Mouse (Mus musculus): ENCODE results near the gene Elfn2. TPM values are rescaled to one million over a fixed set of nuclear protein-coding genes. Genes with fewer than 3 reads are reported as not detected.

The Elfn2 gene
- polyA plus RNA-seq, 1 experiment, result 0.26 TPM

GRCm38 (mm10) chr15:78692505-78692904 is 26.1 kb downstream of the Elfn2 start:
- Histone ChIP-seq H3K36me3 (replicated peaks; ENCODE audit: low read length) (no peaks in the 10 kb centered on the region), H3K27me3 (replicated peaks) (peaks cover 96% of the 10 kb centered on the region), H3K4me1 (peaks cover 3% of the 10 kb centered on the region; the same call in 1 of the 2 replicates), H3K4me3 (replicated peaks) (no peak overlapping the region), H3K9me3 (no peaks in the 10 kb centered on the region)
- no peak for TF ChIP-seq GATA1 (IDR thresholded peaks at IDR 0.05; ENCODE audit: borderline replicate concordance, low read length)
- no peak for TF ChIP-seq FLI1 (IDR thresholded peaks at IDR 0.05; ENCODE audit: low read length)

GRCm38 (mm10) chr15:78690716-78691115 is 27.9 kb downstream of the Elfn2 start:
- no peak for TF ChIP-seq FLI1 (IDR thresholded peaks at IDR 0.05; ENCODE audit: low read length)
- TF ChIP-seq GATA1 (IDR thresholded peaks at IDR 0.05; ENCODE audit: borderline replicate concordance, low read length), result no peak
- Histone ChIP-seq H3K36me3 (replicated peaks; ENCODE audit: low read length) (no peaks in the 10 kb centered on the region), H3K27me3 (replicated peaks) (peaks cover 99% of the 10 kb centered on the region), H3K4me1 (peaks cover 3% of the 10 kb centered on the region; the same call in 1 of the 2 replicates), H3K9me3 (no peaks in the 10 kb centered on the region), H3K4me3 (replicated peaks) (no peak overlapping the region)

GRCm38 (mm10) chr15:78686910-78687309 is 31.7 kb downstream of the Elfn2 start:
- Histone ChIP-seq H3K9me3 (no peaks in the 10 kb centered on the region), H3K4me1 (peaks cover 8% of the 10 kb centered on the region; the same call in 1 of the 2 replicates), H3K4me3 (replicated peaks) (no peak overlapping the region), H3K27me3 (replicated peaks) (peaks cover 100% of the 10 kb centered on the region), H3K36me3 (replicated peaks; ENCODE audit: low read length) (no peaks in the 10 kb centered on the region)
- TF ChIP-seq FLI1 (IDR thresholded peaks at IDR 0.05; ENCODE audit: low read length) (no peak), GATA1 (IDR thresholded peaks at IDR 0.05; ENCODE audit: borderline replicate concordance, low read length) (no peak)

- no peak for TF ChIP-seq GATA1 (IDR thresholded peaks at IDR 0.05; ENCODE audit: borderline replicate concordance, low read length)
- TF ChIP-seq FLI1 (IDR thresholded peaks at IDR 0.05; ENCODE audit: low read length), result no peak
- Histone ChIP-seq H3K4me3 (replicated peaks) (no peak overlapping the region), H3K9me3 (no peaks in the 10 kb centered on the region), H3K27me3 (replicated peaks) (peaks cover 100% of the 10 kb centered on the region), H3K36me3 (replicated peaks; ENCODE audit: low read length) (no peaks in the 10 kb centered on the region), H3K4me1 (peaks cover 5% of the 10 kb centered on the region; the same call in 1 of the 2 replicates)
Measured at GRCm38 (mm10) chr15:78684111-78684510, 34.5 kb downstream of the Elfn2 start.

GRCm38 (mm10) chr15:78683474-78683873 is 35.1 kb downstream of the Elfn2 start:
- no peak for TF ChIP-seq GATA1 (IDR thresholded peaks at IDR 0.05; ENCODE audit: borderline replicate concordance, low read length)
- no peak for TF ChIP-seq FLI1 (IDR thresholded peaks at IDR 0.05; ENCODE audit: low read length)
- H3K27me3 ChIP-seq (replicated peaks), result peaks cover 100% of the 10 kb centered on the region
- H3K36me3 ChIP-seq (replicated peaks; ENCODE audit: low read length), result no peaks in the 10 kb centered on the region
- H3K9me3 ChIP-seq, result no peaks in the 10 kb centered on the region
- H3K4me3 ChIP-seq (replicated peaks), result no peak overlapping the region
- peaks cover 5% of the 10 kb centered on the region; the same call in 1 of the 2 replicates for H3K4me1 ChIP-seq

GRCm38 (mm10) chr15:78681781-78682180 is 36.8 kb downstream of the Elfn2 start:
- TF ChIP-seq GATA1 (IDR thresholded peaks at IDR 0.05; ENCODE audit: borderline replicate concordance, low read length) (no peak), FLI1 (IDR thresholded peaks at IDR 0.05; ENCODE audit: low read length) (no peak)
- Histone ChIP-seq H3K36me3 (replicated peaks; ENCODE audit: low read length) (no peaks in the 10 kb centered on the region), H3K4me3 (replicated peaks) (no peak overlapping the region), H3K9me3 (no peaks in the 10 kb centered on the region), H3K27me3 (replicated peaks) (peaks cover 100% of the 10 kb centered on the region), H3K4me1 (peaks cover 5% of the 10 kb centered on the region; the same call in 1 of the 2 replicates)

- H3K36me3 ChIP-seq (replicated peaks; ENCODE audit: low read length), result no peaks in the 10 kb centered on the region
- H3K9me3 ChIP-seq, result no peaks in the 10 kb centered on the region
- H3K4me3 ChIP-seq (replicated peaks), result no peak overlapping the region
- TF ChIP-seq FLI1 (IDR thresholded peaks at IDR 0.05; ENCODE audit: low read length), result no peak
- TF ChIP-seq GATA1 (IDR thresholded peaks at IDR 0.05; ENCODE audit: borderline replicate concordance, low read length), result no peak
- peaks cover 5% of the 10 kb centered on the region; the same call in 1 of the 2 replicates for H3K4me1 ChIP-seq
- H3K27me3 ChIP-seq (replicated peaks), result peaks cover 100% of the 10 kb centered on the region
Measured at GRCm38 (mm10) chr15:78681301-78681700, 37.3 kb downstream of the Elfn2 start.

- H3K27me3 ChIP-seq (replicated peaks), result peaks cover 100% of the 10 kb centered on the region
- H3K36me3 ChIP-seq (replicated peaks; ENCODE audit: low read length), result no peaks in the 10 kb centered on the region
- H3K4me1 ChIP-seq, result peaks cover 5% of the 10 kb centered on the region; the same call in 1 of the 2 replicates
- H3K9me3 ChIP-seq, result no peaks in the 10 kb centered on the region
- H3K4me3 ChIP-seq (replicated peaks), result no peak overlapping the region
- TF ChIP-seq GATA1 (IDR thresholded peaks at IDR 0.05; ENCODE audit: borderline replicate concordance, low read length) (no peak), FLI1 (IDR thresholded peaks at IDR 0.05; ENCODE audit: low read length) (no peak)
Measured at GRCm38 (mm10) chr15:78680291-78680690, 38.3 kb downstream of the Elfn2 start.

- no peak overlapping the region for H3K4me3 ChIP-seq (replicated peaks)
- TF ChIP-seq FLI1 (IDR thresholded peaks at IDR 0.05; ENCODE audit: low read length), result no peak
- no peak for TF ChIP-seq GATA1 (IDR thresholded peaks at IDR 0.05; ENCODE audit: borderline replicate concordance, low read length)
- H3K9me3 ChIP-seq, result no peaks in the 10 kb centered on the region
- H3K36me3 ChIP-seq (replicated peaks; ENCODE audit: low read length), result no peaks in the 10 kb centered on the region
- no peaks in the 10 kb centered on the region; the same call in 1 of the 2 replicates for H3K4me1 ChIP-seq
- H3K27me3 ChIP-seq (replicated peaks), result peaks cover 97% of the 10 kb centered on the region
Measured at GRCm38 (mm10) chr15:78677708-78678107, 40.9 kb downstream of the Elfn2 start.

- Histone ChIP-seq H3K9me3 (no peaks in the 10 kb centered on the region), H3K27me3 (replicated peaks) (peaks cover 97% of the 10 kb centered on the region), H3K4me3 (replicated peaks) (peak overlapping the region; percentile 38), H3K36me3 (replicated peaks; ENCODE audit: low read length) (no peaks in the 10 kb centered on the region), H3K4me1 (no peaks in the 10 kb centered on the region; the same call in 1 of the 2 replicates)
- no peak for TF ChIP-seq GATA1 (IDR thresholded peaks at IDR 0.05; ENCODE audit: borderline replicate concordance, low read length)
- no peak for TF ChIP-seq FLI1 (IDR thresholded peaks at IDR 0.05; ENCODE audit: low read length)
Measured at GRCm38 (mm10) chr15:78677015-78677414, 41.6 kb downstream of the Elfn2 start.

Data from megakaryocyte, embryonic 14.5 days (primary cell).